Comparison of ENCODE assay signal across 8 mouse cellular contexts in the genomic region with DNA sequence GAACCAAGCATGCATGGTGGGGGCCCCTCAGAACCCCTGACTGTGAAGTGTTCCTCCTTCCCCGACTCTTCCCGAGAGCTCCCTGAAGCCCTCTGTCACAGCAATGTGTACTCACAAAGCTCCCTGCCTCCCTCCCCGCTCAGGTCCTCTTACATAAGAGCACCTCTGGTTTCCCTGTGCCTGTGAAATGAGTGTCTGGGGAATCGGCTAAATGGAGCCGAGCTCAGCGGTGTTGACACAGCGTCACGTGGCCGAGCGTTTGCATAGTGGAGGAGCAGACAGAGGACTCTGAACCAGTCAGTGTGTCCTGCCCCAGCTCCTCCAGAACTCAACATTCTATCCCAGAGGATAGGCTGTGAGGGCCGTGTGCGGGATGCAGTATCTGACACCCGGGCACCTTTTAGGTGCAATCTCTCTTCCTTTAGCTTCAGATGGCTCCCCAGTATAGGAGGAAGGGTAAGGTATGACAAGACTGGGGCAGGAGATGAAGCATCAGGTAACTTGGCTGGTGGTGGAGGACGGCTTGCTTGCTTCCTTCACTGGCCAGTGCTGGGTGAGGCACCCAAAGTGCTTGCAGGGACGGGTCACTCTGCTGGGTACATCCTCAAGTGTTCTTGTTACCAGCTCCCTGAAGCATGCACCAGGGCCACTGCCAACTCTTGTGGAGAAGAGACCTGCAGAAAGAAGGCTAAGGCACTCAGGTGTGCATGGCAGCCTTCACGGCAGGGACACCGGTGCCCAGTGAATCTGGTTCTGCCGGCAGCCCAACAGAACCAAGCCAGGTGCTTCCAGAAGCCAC.
DNase-seq lines count a peak whose midpoint lies in the region; ATAC-seq and TF ChIP-seq lines count a peak whose summit lies in the region.

No protein-coding gene starts in this region.

- DNase-seq in gastrocnemius, adult 2 months = peak; percentile 45
- no peak for DNase-seq in gastrocnemius, postnatal 10 days
- peak; percentile 33 to 63 for DNase-seq in adrenal gland, postnatal 36 days
- peak; percentile 38 to 47 (median 46) for DNase-seq in liver, embryonic 14.5 days (ENCODE audit: low read depth in 3 of 3, low spot score in 3 of 3)
- no peak for DNase-seq in ovary, postnatal 10 days (ENCODE audit: low spot score)
- DNase-seq in layer of hippocampus, postnatal 10 days (ENCODE audit: low spot score in 2 of 2) = no peak

- peak; percentile 91 for ATAC-seq in intestine, embryonic 15.5 days
- peak; percentile 65 for ATAC-seq in liver, embryonic 14.5 days (ENCODE audit: insufficient read depth)
- ATAC-seq in neural tube, embryonic 13.5 days (ENCODE audit: low read depth) = 0 out of 2 replicates have a peak, but pooled peaks have one; percentile 12

- peak overlapping the region; percentile 24; the same call in 1 of the 2 replicates for H3K27ac ChIP-seq in gastrocnemius, adult 2 months
- H3K27ac ChIP-seq in intestine, embryonic 15.5 days = peak overlapping the region; percentile 68; the same call in 1 of the 2 replicates
- peak overlapping the region; percentile 6; the same call in 1 of the 2 replicates for H3K27ac ChIP-seq in liver, embryonic 14.5 days
- H3K27ac ChIP-seq in neural tube, embryonic 13.5 days (replicated peaks) = no peak overlapping the region

- H3K4me2 ChIP-seq in intestine, embryonic 15.5 days (replicated peaks) = peak overlapping the region; percentile 38; the same call in 1 of the 2 replicates
- H3K4me2 ChIP-seq in liver, embryonic 14.5 days (ENCODE audit: low read depth) = peak overlapping the region; percentile 16; the same call in 1 of the 2 replicates
- 0 out of 2 replicates have a peak overlapping the region, but pooled peaks have one; percentile 4 for H3K4me2 ChIP-seq in neural tube, embryonic 13.5 days

- H3K4me3 ChIP-seq in gastrocnemius, adult 2 months = no peak overlapping the region
- H3K4me3 ChIP-seq in intestine, embryonic 15.5 days (replicated peaks) = no peak overlapping the region; the same call in 1 of the 2 replicates
- H3K4me3 ChIP-seq in liver, embryonic 14.5 days (ENCODE audit: insufficient read depth in 1 of 2, low read depth in 2 of 2, low read length in 2 of 2) = no peak overlapping the region
- H3K4me3 ChIP-seq in neural tube, embryonic 13.5 days = no peak overlapping the region

- H3K9ac ChIP-seq in intestine, embryonic 15.5 days = no peak overlapping the region
- H3K9ac ChIP-seq in liver, embryonic 14.5 days (replicated peaks) = no peak overlapping the region
- no peak overlapping the region for H3K9ac ChIP-seq in neural tube, embryonic 13.5 days

- intact Hi-C loops in gastrocnemius, adult 2 months (cut with DNase I) = loop anchor here (10.0 kb wide), 1 partner anchor 385 kb away; no protein-coding TSS in a partner anchor

- H3K27me3 ChIP-seq in intestine, embryonic 15.5 days (replicated peaks) = no peaks in the 10 kb centered on the region
- H3K27me3 ChIP-seq in liver, embryonic 14.5 days (ENCODE audit: control insufficient read depth, insufficient read depth, low read length) = no peaks in the 10 kb centered on the region
- no peaks in the 10 kb centered on the region for H3K27me3 ChIP-seq in neural tube, embryonic 13.5 days

- TF ChIP-seq EP300 in liver, embryonic 14.5 days (IDR thresholded peaks at IDR 0.05; ENCODE audit: low read depth) = no peak

- H3K36me3 ChIP-seq in intestine, embryonic 15.5 days = no peaks in the 10 kb centered on the region
- H3K36me3 ChIP-seq in liver, embryonic 14.5 days (replicated peaks; ENCODE audit: control insufficient read depth, insufficient read depth, low read depth) = no peaks in the 10 kb centered on the region
- H3K36me3 ChIP-seq in neural tube, embryonic 13.5 days = no peaks in the 10 kb centered on the region

- peaks cover 35% of the 10 kb centered on the region for H3K4me1 ChIP-seq in intestine, embryonic 15.5 days (replicated peaks)
- peaks cover 0 to 37% of the 10 kb centered on the region in 2 experiments; a peak in 2 of 4 replicates for H3K4me1 ChIP-seq in liver, embryonic 14.5 days (replicated peaks; ENCODE audit: control insufficient read depth in 2 of 2, insufficient read depth in 2 of 2, low read length in 1 of 2)
- peaks cover 29% of the 10 kb centered on the region for H3K4me1 ChIP-seq in neural tube, embryonic 13.5 days (replicated peaks)

- no peaks in the 10 kb centered on the region for H3K9me3 ChIP-seq in intestine, embryonic 15.5 days
- H3K9me3 ChIP-seq in liver, embryonic 14.5 days (ENCODE audit: control insufficient read depth, low read length) = no peaks in the 10 kb centered on the region
- H3K9me3 ChIP-seq in neural tube, embryonic 13.5 days = no peaks in the 10 kb centered on the region

- 57% methylated on average over 18 of the region's 18 CpGs for WGBS in intestine, embryonic 15.5 days
- 49% methylated on average over 18 of the region's 18 CpGs for WGBS in liver, embryonic 14.5 days (ENCODE audit: insufficient replicate concordance)
- WGBS in neural tube, embryonic 13.5 days = 61% methylated on average over 18 of the region's 18 CpGs

- no peak for TF ChIP-seq CTCF in gastrocnemius, adult 2 months (IDR thresholded peaks at IDR 0.05)
- no peak for TF ChIP-seq CTCF in liver, embryonic 14.5 days (IDR thresholded peaks at IDR 0.05; ENCODE audit: low read depth)

Comparison
In these comparisons a context has a peak if more than half of its experiments do, and no peak if none do; other contexts are left out.
1. DNase-seq: peak in gastrocnemius, adult 2 months (single experiment), adrenal gland, postnatal 36 days (2 of 2) and liver, embryonic 14.5 days (3 of 3); none in gastrocnemius, postnatal 10 days (single experiment), ovary, postnatal 10 days (single experiment) and layer of hippocampus, postnatal 10 days (0 of 2).
2. ATAC-seq: peak in every context shown above with its lines; median percentile 91 in intestine, embryonic 15.5 days; 65 in liver, embryonic 14.5 days; 12 in neural tube, embryonic 13.5 days.
3. Peak in every context shown above with its lines, with median percentiles within 50 percentile points of each other: H3K4me2 ChIP-seq.